Mouse (Mus musculus) liver, adult 2 months (tissue): Measurements from ENCODE around the gene Prkar2a.

ENCODE experiments used
- CTCF ChIP-seq: fragments of 200-500 bp; IDR thresholded peaks from 2 replicates; pipeline ENCODE4 v1.5.1; 2011; ENCODE audit warnings: low read depth, low read length, control low read depth
- POLR2A ChIP-seq: fragments of 200-500 bp; IDR thresholded peaks from 2 replicates; pipeline ENCODE4 v1.6.1; 2011; ENCODE audit warnings: low read length, control low read depth; ENCODE audit not compliant: insufficient read depth; ENCODE audit errors: extremely low read depth

- TF ChIP-seq CTCF (no peak), POLR2A (no peak)
These were observed 15.5 kb downstream of the Prkar2a start for GRCm38 (mm10) chr9:108704591-108704990.
